Mouse (Mus musculus) heart, postnatal 25 days (tissue): Measurements from ENCODE around the gene Pcsk4. TPM values are rescaled to one million over a fixed set of nuclear protein-coding genes. Genes with fewer than 3 reads are reported as not detected.

Experiments used
- DNase-seq: peaks from one replicate; pipeline ENCODE4 v3.0.0; 2022; ENCODE audit warnings: low spot score
- intact Hi-C: fragments of 180-260 bp; cut with DNase I; formaldehyde crosslinking; loops from one replicate; pipeline ENCODE4 v1.15.1; 2025
- total RNA-seq, 2 experiments: library from RNA; stranded (reverse); gene quantifications; 2 replicates each; pipeline ENCODE4 v1.2.3; 2021

The Pcsk4 gene
- total RNA-seq, 2 experiments from 2014 or later, result 1.3 to 1.6 TPM

- DNase-seq, result no peak
- intact Hi-C loops, result no loop called here
These were observed 4.3 kb downstream of the Pcsk4 start for GRCm38 (mm10) chr10:80325045-80325444.

- intact Hi-C loops, result no loop called here
- DNase-seq, result no peak
These were observed 4.9 kb downstream of the Pcsk4 start for GRCm38 (mm10) chr10:80324120-80325037.

- peak; percentile 48 for DNase-seq
- intact Hi-C loops, result no loop called here
These were observed 5.8 kb downstream of the Pcsk4 start for GRCm38 (mm10) chr10:80323261-80324119.

- no peak for DNase-seq
- intact Hi-C loops, result no loop called here
These were observed 6.5 kb downstream of the Pcsk4 start for GRCm38 (mm10) chr10:80322811-80323211.

- no peak for DNase-seq
- intact Hi-C loops, result no loop called here
These were observed 7.4 kb downstream of the Pcsk4 start for GRCm38 (mm10) chr10:80321670-80322581.

- intact Hi-C loops, result no loop called here
- no peak for DNase-seq
These were observed 8.2 kb downstream of the Pcsk4 start for GRCm38 (mm10) chr10:80321014-80321669.

GRCm38 (mm10) chr10:80320340-80320760 is 8.9 kb downstream of the Pcsk4 start, which contains the start of gene 2310011J03Rik:
TSS of gene 2310011J03Rik (minus strand) at chr10:80320537.
- intact Hi-C loops, result no loop called here
- DNase-seq, result peak; percentile 87

- DNase-seq, result no peak
- intact Hi-C loops, result no loop called here
These were observed 12.3 kb downstream of the Pcsk4 start for GRCm38 (mm10) chr10:80317011-80317410.

- intact Hi-C loops, result no loop called here
- no peak for DNase-seq
These were observed 12.9 kb downstream of the Pcsk4 start for GRCm38 (mm10) chr10:80316359-80316781.

GRCm38 (mm10) chr10:80315315-80315714 is 14.0 kb downstream of the Pcsk4 start:
- DNase-seq, result no peak
- intact Hi-C loops, result no loop called here

GRCm38 (mm10) chr10:80314494-80315001 is 14.8 kb downstream of the Pcsk4 start:
- DNase-seq, result no peak
- intact Hi-C loops, result no loop called here

GRCm38 (mm10) chr10:80313627-80314201 is 15.6 kb downstream of the Pcsk4 start:
- intact Hi-C loops, result no loop called here
- DNase-seq, result no peak

GRCm38 (mm10) chr10:80312586-80313504 is 16.5 kb downstream of the Pcsk4 start:
- intact Hi-C loops, result no loop called here
- no peak for DNase-seq

- intact Hi-C loops, result no loop called here
- no peak for DNase-seq
These were observed 17.7 kb downstream of the Pcsk4 start for GRCm38 (mm10) chr10:80311560-80311959.

GRCm38 (mm10) chr10:80304862-80305261 is 24.4 kb downstream of the Pcsk4 start:
- intact Hi-C loops, result no loop called here
- DNase-seq, result no peak

GRCm38 (mm10) chr10:80304458-80304857 is 24.8 kb downstream of the Pcsk4 start:
- intact Hi-C loops, result no loop called here

GRCm38 (mm10) chr10:80302471-80302881 is 26.8 kb downstream of the Pcsk4 start:
- DNase-seq, result peak; percentile 83
- intact Hi-C loops, result no loop called here

More at GRCm38 (mm10) chr10:80304458-80304857, 24.8 kb downstream of the Pcsk4 start:
- DNase-seq, result no peak

GRCm38 (mm10) chr10:80302082-80302355 is 27.3 kb downstream of the Pcsk4 start:
- intact Hi-C loops, result no loop called here
- DNase-seq, result no peak
